Mouse (Mus musculus): ENCODE data around the gene Gm14295. TPM values are rescaled to one million over a fixed set of nuclear protein-coding genes. Genes with fewer than 3 reads are reported as not detected.

The Gm14295 gene
- total RNA-seq (2023; ENCODE audit: inconsistent age), result 0.60 to 2.0 TPM (median 1.2 TPM) in 4 replicates

GRCm38 (mm10) chr2:176798312-176798711 lies at the start of gene Gm14295:
Gene Gm14295, plus strand, starts transcription at chr2:176798612.

GRCm38 (mm10) chr2:176830840-176831239 lies 32.4 kb downstream of the Gm14295 start, which contains the start of gene Gm14408:
Gene Gm14408, plus strand, starts transcription at chr2:176831140.

Other genes with a start within 250 kb of the Gm14295 start
- gene Gm14308, start 162.3 kb upstream of the Gm14295 start, total RNA-seq (2023; ENCODE audit: inconsistent age), result 0.81 to 3.1 TPM (median 2.5 TPM) in 3 of 4 replicates, not detected in the other
- 2.7 to 4.5 TPM (median 4.3 TPM) in 4 replicates for gene Zfp973, start 128.1 kb upstream of the Gm14295 start, total RNA-seq (2023; ENCODE audit: inconsistent age)
- gene Gm14305, start 90.3 kb upstream of the Gm14295 start, total RNA-seq (2023; ENCODE audit: inconsistent age), result 0.51 to 3.1 TPM (median 1.7 TPM) in 4 replicates
- gene Gm14408, start 32.5 kb downstream of the Gm14295 start, total RNA-seq (2023; ENCODE audit: inconsistent age), result not detected in 4 replicates
- gene Gm14296, start 129.2 kb downstream of the Gm14295 start, total RNA-seq (2023; ENCODE audit: inconsistent age), result 0.45 to 1.1 TPM (median 0.65 TPM) in 4 replicates
- 1.4 to 4.3 TPM (median 3.6 TPM) in 4 replicates for gene Gm14419, start 202.3 kb downstream of the Gm14295 start, total RNA-seq (2023; ENCODE audit: inconsistent age)

All from B cell, adult (primary cell).